Mouse (Mus musculus) G1E (cell line): ENCODE measurements around the gene Hes3. TPM values are rescaled to one million over a fixed set of nuclear protein-coding genes. Genes with fewer than 3 reads are reported as not detected.

Experiments
- ATAC-seq: 2 replicates; pipeline ENCODE4 v1.8.0; 2016; ENCODE audit warnings: mild to moderate bottlenecking; ENCODE audit not compliant: insufficient number of reproducible peaks, poor library complexity, low FRiP score, severe bottlenecking; ENCODE audit errors: extremely low read depth
- DNase-seq: peaks from one replicate; pipeline ENCODE4 v3.0.0; 2012; ENCODE audit warnings: low spot score
- H3K27me3 ChIP-seq: 2 replicates; pipeline ENCODE4 v1.6.1; 2012; ENCODE audit warnings: mild to moderate bottlenecking, low read length, inconsistent platforms; ENCODE audit not compliant: insufficient read depth
- H3K36me3 ChIP-seq: replicated peaks from 2 replicates; pipeline ENCODE3; 2012; ENCODE audit warnings: mild to moderate bottlenecking, inconsistent platforms
- H3K4me1 ChIP-seq: 2 replicates; pipeline ENCODE4 v1.6.1; 2012; ENCODE audit warnings: low read depth, low read length, inconsistent platforms, mixed read lengths; ENCODE audit not compliant: insufficient read depth
- H3K4me3 ChIP-seq: 2 replicates; pipeline ENCODE4 v1.5.1; 2012; ENCODE audit warnings: low read depth, mild to moderate bottlenecking, inconsistent platforms, low read length, moderate library complexity, mixed read lengths
- H3K9me3 ChIP-seq: replicated peaks from 2 replicates; pipeline ENCODE4 v1.6.1; 2012; ENCODE audit warnings: inconsistent platforms
- CTCF ChIP-seq: IDR thresholded peaks from 2 replicates; pipeline ENCODE4 v1.5.1; 2012; ENCODE audit warnings: low read depth, low read length, inconsistent platforms, mixed read lengths
- GATA1 ChIP-seq: IDR thresholded peaks from 2 replicates; pipeline ENCODE4 v1.6.1; 2012; ENCODE audit warnings: borderline replicate concordance, low read length, inconsistent platforms, mixed read lengths
- GATA2 ChIP-seq: IDR thresholded peaks from 2 replicates; pipeline ENCODE4 v1.6.1; 2012; ENCODE audit warnings: low read depth, low read length, inconsistent platforms, borderline replicate concordance
- POLR2AphosphoS5 ChIP-seq: IDR thresholded peaks from 2 replicates; pipeline ENCODE4 v1.6.1; 2012; ENCODE audit warnings: low read depth, low read length, inconsistent platforms; ENCODE audit not compliant: insufficient replicate concordance
- TAL1 ChIP-seq: conservative IDR thresholded peaks from 2 replicates; pipeline ENCODE4 v1.6.1; 2012; ENCODE audit warnings: low read depth, low read length, inconsistent platforms, mixed read lengths
- polyA plus RNA-seq: library from polyadenylated mRNA; stranded (reverse); fragments of >175 nt; gene quantifications from 2 replicates; pipeline ENCODE4 v1.2.3, GENCODE M21; 2012
- total RNA-seq, 2 experiments: library from RNA; stranded (forward) in 1 of 2; stranded (reverse) in 1 of 2; fragments of 200-1000 nt in 1 of 2; fragments of >200 nt in 1 of 2; fragmentation: Nextera tagmentation in 1 of 2; gene quantifications; 2 replicates each; pipeline ENCODE4 v1.2.3; 2014 to 2017

Gene Hes3
- total and polyA plus RNA-seq, 3 experiments = not detected

GRCm38 (mm10) chr4:152257070-152257469 lies 34.4 kb downstream of the Hes3 start:
- H3K36me3 ChIP-seq = peaks cover 93% of the 10 kb centered on the region
- ATAC-seq (no peak), DNase-seq (no peak)
- peaks cover 4% of the 10 kb centered on the region; the same call in 1 of the 2 replicates for H3K4me1 ChIP-seq
- no peak overlapping the region for H3K4me3 ChIP-seq
- H3K27me3 ChIP-seq = no peaks in the 10 kb centered on the region
- no peak for TF ChIP-seq TAL1
- no peak for TF ChIP-seq POLR2AphosphoS5
- no peaks in the 10 kb centered on the region for H3K9me3 ChIP-seq

GRCm38 (mm10) chr4:152253183-152253759 lies 38.2 kb downstream of the Hes3 start:
- H3K9me3 ChIP-seq = no peaks in the 10 kb centered on the region
- no peaks in the 10 kb centered on the region for H3K27me3 ChIP-seq
- no peak for ATAC-seq
- TF ChIP-seq CTCF (no peak), POLR2AphosphoS5 (no peak), TAL1 (no peak), GATA1 (no peak), GATA2 (no peak)
- H3K36me3 ChIP-seq = peaks cover 84% of the 10 kb centered on the region
- no peaks in the 10 kb centered on the region for H3K4me1 ChIP-seq
- no peak for DNase-seq
- H3K4me3 ChIP-seq = no peak overlapping the region

- Histone ChIP-seq H3K9me3 (no peaks in the 10 kb centered on the region), H3K4me3 (no peak overlapping the region), H3K36me3 (peaks cover 78% of the 10 kb centered on the region), H3K4me1 (peaks cover 4% of the 10 kb centered on the region; the same call in 1 of the 2 replicates), H3K27me3 (no peaks in the 10 kb centered on the region)
- DNase-seq = no peak
- ATAC-seq = no peak
- no peak for TF ChIP-seq GATA1
- no peak for TF ChIP-seq TAL1
- no peak for TF ChIP-seq GATA2
- no peak for TF ChIP-seq CTCF
- no peak for TF ChIP-seq POLR2AphosphoS5
These were observed 40.8 kb downstream of the Hes3 start for GRCm38 (mm10) chr4:152250615-152251014.

GRCm38 (mm10) chr4:152247195-152247594 lies 44.3 kb downstream of the Hes3 start:
- peaks cover 4% of the 10 kb centered on the region; the same call in 1 of the 2 replicates for H3K4me1 ChIP-seq
- DNase-seq (no peak), ATAC-seq (no peak)
- no peaks in the 10 kb centered on the region for H3K27me3 ChIP-seq
- no peaks in the 10 kb centered on the region for H3K9me3 ChIP-seq
- H3K4me3 ChIP-seq = no peak overlapping the region
- TF ChIP-seq POLR2AphosphoS5 (no peak), GATA1 (no peak), GATA2 (no peak), TAL1 (no peak), CTCF (no peak)
- peaks cover 80% of the 10 kb centered on the region for H3K36me3 ChIP-seq

- H3K36me3 ChIP-seq = peaks cover 84% of the 10 kb centered on the region
- no peak for TF ChIP-seq POLR2AphosphoS5
- TF ChIP-seq TAL1 = no peak
- no peak for TF ChIP-seq GATA2
- no peak for TF ChIP-seq CTCF
- no peak for TF ChIP-seq GATA1
- DNase-seq = no peak
- no peak overlapping the region for H3K4me3 ChIP-seq
- no peaks in the 10 kb centered on the region for H3K27me3 ChIP-seq
- H3K9me3 ChIP-seq = no peaks in the 10 kb centered on the region
- no peak for ATAC-seq
- peaks cover 4% of the 10 kb centered on the region; the same call in 1 of the 2 replicates for H3K4me1 ChIP-seq
These were observed 45.5 kb downstream of the Hes3 start for GRCm38 (mm10) chr4:152246011-152246410.

- Histone ChIP-seq H3K36me3 (peaks cover 89% of the 10 kb centered on the region), H3K4me3 (no peak overlapping the region), H3K9me3 (no peaks in the 10 kb centered on the region), H3K27me3 (no peaks in the 10 kb centered on the region), H3K4me1 (peaks cover 4% of the 10 kb centered on the region; the same call in 1 of the 2 replicates)
- ATAC-seq (no peak), DNase-seq (no peak)
- TF ChIP-seq TAL1 (no peak), CTCF (no peak), GATA1 (no peak), GATA2 (no peak), POLR2AphosphoS5 (no peak)
These were observed 46.6 kb downstream of the Hes3 start for GRCm38 (mm10) chr4:152244545-152245522.
